Mouse (Mus musculus): ENCODE measurements around the gene Exph5.

GRCm38 (mm10) chr9:53400696-53401095, 99.2 kb downstream of the Exph5 start:
- TF ChIP-seq CTCF (IDR thresholded peaks at IDR 0.05; ENCODE audit: borderline replicate concordance, insufficient read depth, low read depth, low read length) (no peak), POLR2A (IDR thresholded peaks at IDR 0.05; ENCODE audit: borderline replicate concordance, insufficient read depth, low read length) (no peak)

Data from cerebellum, adult 2 months (tissue).